Mouse (Mus musculus) heart, postnatal 0 days (tissue): ENCODE data around the gene Foxl1.

Experiments used
- CTCF ChIP-seq: IDR thresholded peaks from 2 replicates; pipeline ENCODE4 v1.5.1; 2016; ENCODE audit warnings: antibody characterized with exemption, control low read depth, low read depth
- EP300 ChIP-seq: IDR thresholded peaks from 2 replicates; pipeline ENCODE4 v1.6.1; 2016; ENCODE audit warnings: antibody characterized with exemption, low read depth

DNA sequence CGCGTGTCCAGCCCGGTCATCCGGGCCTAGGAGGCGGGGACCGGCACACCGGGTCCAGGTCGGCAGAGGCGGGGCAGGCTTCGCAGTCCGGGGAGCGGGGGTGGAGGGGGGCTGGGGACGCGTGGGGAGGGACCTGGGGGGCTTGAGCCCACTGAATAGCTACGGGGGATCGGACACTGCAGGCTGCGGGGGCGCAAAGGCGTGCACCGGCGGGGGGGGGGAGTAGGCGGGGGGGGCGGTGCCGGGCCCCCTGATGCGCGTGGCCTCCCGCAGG, 43.9 kb upstream of the Foxl1 start:
- TF ChIP-seq CTCF = no peak
- TF ChIP-seq EP300 = no peak
